Mouse (Mus musculus): Measurements from ENCODE around the gene Dact1. TPM values are rescaled to one million over a fixed set of nuclear protein-coding genes. Genes with fewer than 3 reads are reported as not detected.

Dact1 gene
- polyA plus RNA-seq (2012; rRNA removed): 2.9 and 3.2 TPM in 2 replicates

DNA sequence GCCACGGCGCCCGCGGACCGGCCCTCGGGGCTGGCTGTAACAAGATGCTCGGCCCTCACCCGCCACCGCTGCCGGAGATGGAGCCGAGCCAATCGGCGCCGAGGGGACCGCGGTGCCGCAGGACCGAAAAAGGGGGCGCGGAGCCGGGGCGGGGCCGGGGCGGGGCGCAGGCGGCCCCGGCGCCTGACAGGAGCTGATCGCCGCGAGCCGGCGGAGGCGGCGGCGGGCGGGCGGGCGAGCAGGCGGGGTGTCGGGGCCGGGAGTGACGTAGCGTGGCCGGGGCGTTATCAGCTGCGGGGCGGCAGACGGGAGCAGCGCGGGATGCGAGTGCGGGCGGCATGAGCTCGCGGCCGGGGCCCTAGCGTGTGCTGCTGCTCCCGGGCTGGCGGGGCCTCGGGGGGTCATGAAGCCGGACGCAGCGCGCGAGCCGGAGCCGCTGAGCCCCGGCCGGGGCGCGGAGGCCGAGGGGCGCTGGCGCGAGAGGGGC lies at the start of gene Dact1:
Dact1 (plus strand) TSS at position 304 of the 487 bp plus-strand sequence.
- DNase-seq (ENCODE audit: low read depth, low spot score): no peak
- WGBS: 1% methylated on average over 65 of the region's 76 CpGs

DNA sequence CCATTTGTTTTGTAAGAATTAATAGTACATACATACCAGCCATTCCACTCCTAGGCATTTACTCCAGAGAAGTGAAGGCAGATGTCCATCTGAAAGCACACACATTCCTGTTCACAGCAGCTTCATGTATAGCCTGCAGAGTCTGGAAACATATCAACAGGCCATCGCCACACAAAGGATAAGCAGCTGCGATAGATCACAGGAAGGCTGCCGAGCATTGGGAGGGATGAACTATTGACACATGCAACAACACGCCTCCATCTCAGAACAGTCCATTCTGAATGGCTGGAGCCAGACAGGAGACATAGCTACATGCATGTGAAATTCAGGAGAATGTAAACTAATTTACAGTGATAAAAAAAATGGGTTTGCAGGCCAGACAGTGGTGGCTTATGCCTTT lies 45.5 kb upstream of the Dact1 start:
- no peak for DNase-seq (ENCODE audit: low read depth, low spot score)
- 76% methylated on average over 4 of the region's 4 CpGs for WGBS

GRCm38 (mm10) chr12:71269367-71269766 lies 40.3 kb upstream of the Dact1 start:
- DNase-seq (ENCODE audit: low read depth, low spot score): no peak
- 89% methylated on average over 7 of the region's 7 CpGs for WGBS

GRCm38 (mm10) chr12:71271131-71271530 lies 38.6 kb upstream of the Dact1 start:
- WGBS: 81% methylated on average over 5 of the region's 5 CpGs
- no peak for DNase-seq (ENCODE audit: low read depth, low spot score)

DNA sequence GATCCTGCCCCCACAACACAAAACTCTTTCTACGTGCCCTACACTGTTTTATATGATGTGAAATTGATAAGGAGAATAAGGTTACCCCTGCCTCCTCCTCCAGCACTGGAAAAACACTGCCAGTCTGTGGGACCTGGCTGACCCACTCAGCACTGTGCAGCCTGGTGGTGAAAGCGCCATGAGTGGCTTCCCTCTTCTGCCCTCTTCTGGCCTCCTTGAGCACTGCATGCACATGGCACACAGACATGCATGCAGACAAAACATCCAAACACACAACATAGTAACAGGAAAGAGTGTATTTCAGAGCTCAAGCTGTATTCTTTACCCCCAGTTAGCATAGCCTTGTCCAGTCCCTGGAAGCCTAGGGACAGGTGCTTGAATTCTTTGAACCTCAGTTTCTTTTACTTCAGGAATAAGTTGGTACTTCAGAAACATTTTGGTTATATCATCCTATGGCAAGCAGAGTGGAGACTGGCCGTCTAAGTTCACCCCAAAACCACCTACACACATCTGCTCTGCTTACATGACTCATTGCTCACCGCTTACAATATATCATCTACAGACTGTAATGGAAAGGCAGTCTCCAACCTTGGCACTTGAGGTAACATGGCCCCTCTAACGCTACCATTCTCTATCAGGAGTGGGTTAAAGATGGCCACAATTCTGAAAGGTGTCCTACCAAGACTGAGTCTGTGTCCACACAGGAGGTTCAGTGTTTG lies 35.0 kb upstream of the Dact1 start:
- DNase-seq (ENCODE audit: low read depth, low spot score): no peak
- WGBS: 95% methylated on average over 5 of the region's 5 CpGs

GRCm38 (mm10) chr12:71275906-71276595 lies 33.6 kb upstream of the Dact1 start:
- 83% methylated on average over 8 of the region's 8 CpGs for WGBS
- DNase-seq (ENCODE audit: low read depth, low spot score): no peak

DNA sequence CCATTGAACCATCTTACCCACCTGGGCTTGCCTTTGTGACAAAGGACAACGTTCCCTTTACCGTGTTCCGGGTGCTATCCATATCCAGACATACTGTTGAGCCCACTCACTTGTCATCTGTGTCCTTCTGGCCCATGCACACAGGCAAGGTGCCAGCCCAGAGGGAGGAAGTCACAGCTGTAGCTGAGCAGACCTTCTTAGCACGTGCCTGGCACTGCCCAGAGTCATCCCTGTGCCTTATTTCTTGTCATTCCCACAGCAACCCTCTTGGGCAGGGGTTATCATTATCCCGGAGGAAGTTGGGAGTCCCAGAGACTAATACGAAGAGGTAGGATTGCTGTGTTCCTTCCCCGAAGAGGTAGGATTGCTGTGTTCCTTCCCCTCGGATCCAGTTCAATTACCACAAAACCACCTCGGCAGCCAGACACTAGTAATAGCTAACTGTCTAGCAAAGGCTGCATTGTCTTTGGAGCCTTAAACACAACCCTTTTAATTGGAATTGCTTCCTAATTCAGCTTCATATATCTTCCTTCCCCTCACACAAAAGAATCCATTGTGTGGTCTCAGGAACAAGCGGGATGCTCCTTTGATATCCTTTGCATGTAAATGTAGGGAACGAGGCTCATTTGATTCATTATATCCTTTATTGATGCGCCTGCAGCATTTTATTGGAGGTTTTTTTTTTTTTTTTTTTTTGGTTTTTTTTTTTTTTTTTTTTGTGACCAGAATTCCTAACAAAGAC lies 30.0 kb upstream of the Dact1 start:
- no peak for DNase-seq (ENCODE audit: low read depth, low spot score)
- 59% methylated on average over 12 of the region's 12 CpGs for WGBS

DNA sequence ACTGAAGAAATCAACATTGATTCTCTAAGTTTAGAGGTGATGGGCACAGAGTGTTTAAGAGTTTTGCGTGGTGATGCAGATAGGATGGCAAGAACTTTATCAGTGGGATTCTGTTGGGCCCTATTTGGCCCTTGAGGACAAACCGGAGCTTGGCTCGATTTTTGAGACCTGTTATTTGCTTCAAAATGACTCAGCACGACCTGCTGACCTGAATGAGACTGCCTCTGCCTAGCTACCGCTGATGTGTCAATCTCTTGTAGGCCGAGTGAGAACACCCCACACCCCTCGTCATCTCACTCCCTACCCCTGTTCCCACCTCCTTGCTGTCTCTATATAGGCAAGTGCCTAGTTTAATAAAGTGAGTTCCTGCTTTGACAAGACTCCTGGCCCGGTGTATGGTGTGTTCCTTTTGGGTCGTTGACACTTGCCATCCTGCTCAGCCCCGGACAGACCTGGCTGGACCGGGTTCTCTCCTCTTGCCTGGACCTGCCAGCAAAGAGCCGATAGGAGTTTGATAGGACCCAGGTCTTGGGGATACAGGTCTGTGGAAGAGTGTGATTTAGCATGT lies 28.4 kb upstream of the Dact1 start:
- DNase-seq (ENCODE audit: low read depth, low spot score): no peak
- 81% methylated on average over 12 of the region's 12 CpGs for WGBS

DNA sequence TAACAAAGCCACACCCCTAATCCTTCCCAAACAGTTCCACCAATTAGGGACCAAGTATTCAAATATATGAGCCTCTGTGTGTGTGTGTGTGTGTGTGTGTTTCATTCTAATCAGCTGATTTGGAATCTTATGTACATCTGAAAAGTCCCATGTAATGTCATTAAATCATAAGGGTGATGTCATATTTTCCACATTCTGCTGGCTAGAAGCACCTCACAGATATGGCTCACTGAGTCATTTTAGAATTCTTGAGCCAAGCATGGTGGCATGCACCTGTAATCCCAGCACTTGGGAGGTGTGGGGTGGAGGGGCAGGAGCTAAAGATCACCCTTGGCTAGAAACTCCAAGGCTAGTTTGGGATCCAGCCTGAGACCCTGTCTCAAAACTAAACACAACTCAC lies 24.3 kb upstream of the Dact1 start:
- no peak for DNase-seq (ENCODE audit: low read depth, low spot score)

DNA sequence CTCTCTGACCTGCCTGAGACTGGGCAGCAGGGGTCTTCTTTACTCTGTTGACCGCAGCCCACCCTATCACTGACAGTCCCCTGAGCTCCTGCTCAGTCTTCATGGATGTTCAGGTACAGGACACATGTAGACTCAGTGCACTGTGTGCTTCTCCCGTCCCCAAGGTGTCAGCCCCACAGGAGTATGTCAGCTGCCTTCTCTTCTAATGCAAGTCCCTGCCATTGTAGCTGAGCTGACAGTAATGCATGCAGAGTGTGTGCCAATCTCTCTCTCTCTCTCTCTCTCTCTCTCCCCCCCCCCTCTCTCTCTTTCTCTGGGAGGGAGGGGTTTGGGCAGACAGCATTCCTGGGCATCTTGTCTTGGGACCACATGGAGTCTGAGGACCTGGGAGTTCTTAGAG lies 19.2 kb upstream of the Dact1 start:
- DNase-seq (ENCODE audit: low read depth, low spot score): no peak
- WGBS: 91% methylated on average over 2 of the region's 2 CpGs

GRCm38 (mm10) chr12:71293960-71294942 lies 15.4 kb upstream of the Dact1 start:
- no peak for DNase-seq (ENCODE audit: low read depth, low spot score)
- WGBS: 45% methylated on average over 22 of the region's 22 CpGs

DNA sequence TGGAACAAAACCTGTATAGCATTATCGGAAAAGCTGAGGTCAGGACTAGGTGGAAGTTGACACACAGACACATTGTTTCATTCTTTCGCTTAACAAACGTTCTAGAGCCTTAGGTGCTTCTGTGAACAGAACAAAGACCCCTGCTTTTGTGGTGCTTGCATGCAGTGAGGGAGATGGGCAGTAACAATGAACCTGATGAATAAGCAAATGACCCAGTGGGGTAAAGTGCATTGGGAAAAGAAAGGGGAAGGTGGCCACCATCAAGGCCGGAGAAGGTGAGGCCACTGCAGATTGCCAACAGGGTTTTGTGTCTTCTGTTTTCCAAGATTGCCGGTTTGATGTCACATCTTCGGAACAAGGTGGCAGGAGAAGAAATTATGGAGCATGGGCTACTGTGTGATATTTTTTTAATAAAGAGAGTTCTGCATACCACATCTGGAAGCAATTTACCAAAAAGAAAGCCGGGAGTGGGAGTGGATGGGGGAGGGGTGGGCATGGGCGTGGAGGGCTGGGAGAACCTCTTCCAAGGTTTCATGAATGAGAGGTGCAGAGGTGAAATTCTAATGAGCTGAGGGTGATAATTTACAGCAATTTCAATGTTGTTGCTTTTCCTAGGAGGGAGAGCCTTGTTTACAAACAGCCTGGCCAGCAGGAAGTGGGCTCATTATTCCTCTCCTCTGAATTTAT lies 12.7 kb upstream of the Dact1 start:
- 72% methylated on average over 8 of the region's 8 CpGs for WGBS

GRCm38 (mm10) chr12:71310068-71310931 lies 616 bp downstream of the Dact1 start:
- 1% methylated on average over 56 of the region's 56 CpGs for WGBS
- no peak for DNase-seq (ENCODE audit: low read depth, low spot score)

More for the DNA sequence above, 12.7 kb upstream of the Dact1 start:
- DNase-seq (ENCODE audit: low read depth, low spot score): no peak

GRCm38 (mm10) chr12:71311237-71311887 lies 1.7 kb downstream of the Dact1 start:
- peak; percentile 28 for DNase-seq (ENCODE audit: low read depth, low spot score)

GRCm38 (mm10) chr12:71318239-71318638 lies 8.6 kb downstream of the Dact1 start:
- 96% methylated on average over 40 of the region's 40 CpGs for WGBS
- no peak for DNase-seq (ENCODE audit: low read depth, low spot score)

More at GRCm38 (mm10) chr12:71311237-71311887, 1.7 kb downstream of the Dact1 start:
- 16% methylated on average over 13 of the region's 13 CpGs for WGBS

GRCm38 (mm10) chr12:71319536-71319935 lies 9.9 kb downstream of the Dact1 start:
- no peak for DNase-seq (ENCODE audit: low read depth, low spot score)
- 93% methylated on average over 4 of the region's 4 CpGs for WGBS

- WGBS: 90% methylated on average over 3 of the region's 3 CpGs
- DNase-seq (ENCODE audit: low read depth, low spot score): no peak
Observed at GRCm38 (mm10) chr12:71332646-71333045, 23.0 kb downstream of the Dact1 start.

All from large intestine, adult 2 months (tissue).